Mouse (Mus musculus) C2C12 (cell line): ENCODE measurements around the gene Ccdc87.
A peak's percentile ranks its signal among the peaks of the same experiment; 100 is the strongest.

Experiments used
- CEBPB ChIP-seq: IDR thresholded peaks from one replicate; pipeline ENCODE4 v1.6.1; 2011; ENCODE audit warnings: low read depth, mild to moderate bottlenecking, control low read depth, moderate library complexity
- CTCF ChIP-seq: IDR thresholded peaks from one replicate; pipeline ENCODE4 v1.5.1; 2011; ENCODE audit not compliant: control insufficient read depth, insufficient read depth, insufficient read length
- MAX ChIP-seq: IDR thresholded peaks from one replicate; pipeline ENCODE4 v1.6.1; 2011; ENCODE audit warnings: mild to moderate bottlenecking, control low read depth
- USF1 ChIP-seq: IDR thresholded peaks from one replicate; pipeline ENCODE4 v1.6.1; 2011; ENCODE audit warnings: low read depth, mild to moderate bottlenecking, control low read depth, moderate library complexity

- TF ChIP-seq MAX (peak; percentile 64), CTCF (no peak), USF1 (no peak), CEBPB (peak; percentile 55)
Measured at GRCm38 (mm10) chr19:4793831-4794422, 45.2 kb upstream of the Ccdc87 start, which contains the start of gene Rbm4.
